Mouse (Mus musculus): ENCODE measurements around the gene Adamts3.

GRCm38 (mm10) chr5:89883908-89884204 lies 722 bp upstream of the Adamts3 start:
- no peak for TF ChIP-seq CTCF (IDR thresholded peaks at IDR 0.05; ENCODE audit: low read depth)
- TF ChIP-seq EP300 (optimal IDR thresholded peaks at IDR 0.05) = no peak

Measured in stomach, postnatal 0 days (tissue).